Mouse (Mus musculus): Measurements from ENCODE around the gene Tpbpb.
"Not testable (repeated sequence)": the region's sequence is repeated elsewhere in the genome, so short reads cannot be mapped to it uniquely, and the experiment has no call there.

Tpbpb gene

GRCm38 (mm10) chr13:60904780-60905179, at the start of gene Tpbpb:
Gene Tpbpb (minus strand): TSS chr13:60904880.
- DNase-seq, result not testable (repeated sequence)

- DNase-seq, result not testable (repeated sequence)
These were observed 37.2 kb upstream of the Tpbpb start, which contains the start of gene Tpbpa for GRCm38 (mm10) chr13:60941884-60942283. Gene Tpbpa (minus strand): TSS chr13:60941984.

GRCm38 (mm10) chr13:60936500-60936901, 31.8 kb upstream of the Tpbpb start, which contains the start of the genes Gm49391 and Ctla2a:
Gene Gm49391 (minus strand): TSS chr13:60936571.
Gene Ctla2a (minus strand): TSS chr13:60936625.
- peak; percentile 64 to 80 for DNase-seq

- DNase-seq, result not testable (repeated sequence)
These were observed 30.8 kb upstream of the Tpbpb start, which contains the start of gene Gm49393 for GRCm38 (mm10) chr13:60935490-60935889. Gene Gm49393 (minus strand): TSS chr13:60935590.

GRCm38 (mm10) chr13:60897328-60897727, 7.4 kb downstream of the Tpbpb start, which contains the start of gene Ctla2b:
Gene Ctla2b (minus strand): TSS chr13:60897447.
- DNase-seq, result peak; percentile 47 to 74

GRCm38 (mm10) chr13:60896794-60897193, 7.9 kb downstream of the Tpbpb start, which contains the start of gene Gm49392:
Gene Gm49392 (minus strand): TSS chr13:60896894.
- DNase-seq, result not testable (repeated sequence)

- no peak for DNase-seq
These were observed 9.1 kb downstream of the Tpbpb start for GRCm38 (mm10) chr13:60895406-60896160.

- no peak for DNase-seq
These were observed 12.4 kb downstream of the Tpbpb start for GRCm38 (mm10) chr13:60892301-60892700.

- DNase-seq, result no peak
These were observed 40.4 kb downstream of the Tpbpb start, which contains the start of gene 4930486L24Rik for GRCm38 (mm10) chr13:60864281-60864680. Gene 4930486L24Rik (minus strand): TSS chr13:60864475.

Data from kidney, postnatal 36 days (tissue).